Mouse (Mus musculus) cerebellum, adult 2 months (tissue): Measurements from ENCODE around the gene Pou2af1.

Experiments
- CTCF ChIP-seq: fragments of 200-500 bp; IDR thresholded peaks from 2 replicates; pipeline ENCODE4 v1.5.1; 2011; ENCODE audit warnings: low read depth, mild to moderate bottlenecking, control low read depth, low read length, moderate library complexity, borderline replicate concordance; ENCODE audit not compliant: insufficient read depth
- POLR2A ChIP-seq: fragments of 200-500 bp; IDR thresholded peaks from 2 replicates; pipeline ENCODE4 v1.6.1; 2011; ENCODE audit warnings: low read length, control low read depth, borderline replicate concordance; ENCODE audit not compliant: insufficient read depth

DNA sequence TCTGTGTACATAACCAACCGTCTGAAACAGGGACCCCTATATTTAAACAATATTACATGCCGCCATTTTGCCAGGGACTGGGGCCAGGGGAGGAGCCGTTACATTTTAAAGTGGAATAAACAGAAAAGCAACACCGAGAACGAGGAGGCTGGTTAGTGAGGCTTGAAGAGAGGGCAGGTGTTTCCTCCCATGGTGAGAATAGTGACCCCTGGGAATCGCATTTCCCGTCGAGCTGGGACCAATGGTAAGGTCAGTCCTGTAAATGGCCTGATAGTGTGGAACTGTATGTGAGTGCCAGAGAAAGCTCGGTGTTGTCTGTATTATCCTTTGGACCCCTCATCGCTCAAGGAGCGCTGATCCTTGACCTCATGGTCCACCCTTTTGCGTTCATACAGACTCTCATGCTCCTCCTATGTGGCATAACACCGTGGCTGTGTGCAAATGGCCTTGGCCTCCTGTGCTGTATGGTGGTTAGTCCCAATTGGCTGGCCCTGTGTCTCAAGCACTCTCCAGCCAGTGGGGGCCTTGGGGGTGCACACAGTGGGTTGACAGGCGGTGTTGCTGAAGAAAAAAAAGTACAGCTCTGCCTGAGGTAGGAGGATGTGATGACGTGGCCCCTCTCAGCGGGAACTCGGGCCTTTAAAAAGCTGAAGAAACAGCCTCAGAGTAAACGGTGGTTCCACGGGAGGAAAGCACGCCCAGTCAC is at the start of gene Pou2af1:
- TF ChIP-seq CTCF: no peak
- no peak for TF ChIP-seq POLR2A
